Mouse (Mus musculus) midbrain, embryonic 14.5 days (tissue): ENCODE results near the gene Amn1. TPM values are rescaled to one million over a fixed set of nuclear protein-coding genes. Genes with fewer than 3 reads are reported as not detected.
"Not testable (repeated sequence)": the region's sequence is repeated elsewhere in the genome, so short reads cannot be mapped to it uniquely, and the experiment has no call there.

Source experiments
- ATAC-seq: fragments of 200-750 bp; cut with Nextera tagmentation; 2 replicates; pipeline ENCODE4 v1.8.0; 2017; ENCODE audit warnings: moderate number of reproducible peaks, moderate library complexity; ENCODE audit not compliant: low FRiP score, low TSS enrichment
- DNase-seq: peaks from one replicate; pipeline ENCODE4 v3.0.0-alpha.2; 2015
- H3K27ac ChIP-seq: fragments of 300-500 bp; sonication (generic); replicated peaks from 2 replicates; pipeline ENCODE4 v1.5.1; 2014; ENCODE audit warnings: mild to moderate bottlenecking, low read depth, low read length, moderate library complexity
- H3K27me3 ChIP-seq: fragments of 300-500 bp; sonication (generic); 2 replicates; pipeline ENCODE4 v1.6.1; 2014; ENCODE audit warnings: low read length, control low read depth, mixed read lengths; ENCODE audit not compliant: control insufficient read depth, insufficient read depth
- H3K36me3 ChIP-seq: fragments of 300-500 bp; sonication (generic); 2 replicates; pipeline ENCODE4 v1.6.1; 2014; ENCODE audit warnings: low read length, control low read depth; ENCODE audit not compliant: control insufficient read depth, insufficient read depth
- H3K4me1 ChIP-seq: fragments of 300-500 bp; sonication (generic); 2 replicates; pipeline ENCODE4 v1.6.1; 2014; ENCODE audit warnings: mild to moderate bottlenecking, antibody characterized with exemption, low read length, control low read depth; ENCODE audit not compliant: control insufficient read depth, insufficient read depth
- H3K4me2 ChIP-seq: fragments of 300-500 bp; sonication (generic); 2 replicates; pipeline ENCODE4 v1.6.1; 2014; ENCODE audit warnings: mild to moderate bottlenecking, low read length, moderate library complexity
- H3K4me3 ChIP-seq: fragments of 300-500 bp; sonication (generic); replicated peaks from 2 replicates; pipeline ENCODE4 v1.5.1; 2014; ENCODE audit warnings: low read depth, low read length
- H3K9ac ChIP-seq: fragments of 300-500 bp; sonication (generic); replicated peaks from 2 replicates; pipeline ENCODE4 v1.6.1; 2014; ENCODE audit warnings: mild to moderate bottlenecking, low read length, moderate library complexity
- H3K9me3 ChIP-seq: fragments of 300-500 bp; sonication (generic); 2 replicates; pipeline ENCODE4 v1.6.1; 2016; ENCODE audit warnings: low read length, control low read depth, mixed read lengths; ENCODE audit not compliant: control insufficient read depth
- WGBS: fragments of 180-500 bp; shearing (Covaris S2); extraction: QIAGEN DNeasy Blood & Tissue Kit; methylation state at CpG from one replicate; pipeline ENCODE4 v1.1.7; 2014; 5-methylcytosine and 5-hydroxymethylcytosine counted together
- polyA plus RNA-seq: library from polyadenylated mRNA; unstranded; fragments of >200 nt; fragmentation: Nextera tagmentation; extraction: Ambion mirVana; gene quantifications from 2 replicates; pipeline ENCODE4 v1.2.1, GENCODE M21; 2014

Amn1 gene
- polyA plus RNA-seq, 1 experiment from 2014 or later, result 115 TPM

- Histone ChIP-seq H3K9me3 (no peaks in the 10 kb centered on the region), H3K27ac (no peak overlapping the region), H3K4me2 (no peak overlapping the region), H3K27me3 (no peaks in the 10 kb centered on the region), H3K36me3 (peaks cover 48% of the 10 kb centered on the region), H3K9ac (no peak overlapping the region), H3K4me3 (no peak overlapping the region), H3K4me1 (no peaks in the 10 kb centered on the region)
- no peak for ATAC-seq
- DNase-seq, result no peak
- whole genome bisulfite sequencing, result 99% methylated on average over 2 of the region's 2 CpGs
Measured at GRCm38 (mm10) chr6:149168436-149168835, 20.1 kb downstream of the Amn1 start.

DNA sequence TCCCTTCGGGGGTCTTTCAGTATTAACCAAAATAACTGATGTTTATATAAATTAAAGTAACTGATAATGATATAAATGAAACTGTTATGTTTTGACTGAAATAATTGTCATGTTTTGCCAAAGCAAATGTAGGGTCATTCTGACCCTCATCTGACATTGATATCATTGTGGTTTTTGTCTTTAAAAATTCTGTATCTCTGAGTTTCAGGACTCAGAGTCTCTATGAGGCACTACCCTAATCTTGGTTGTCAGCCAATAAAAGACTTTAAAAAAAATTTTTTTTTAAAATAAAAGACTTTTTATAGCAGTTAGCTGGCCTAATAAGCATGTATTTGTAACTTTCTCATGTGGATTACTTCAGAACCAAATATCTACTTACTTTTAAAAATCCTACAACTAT is 20.8 kb downstream of the Amn1 start:
- WGBS, result 98% methylated on average over 1 of the region's 1 CpGs
- DNase-seq (no peak), ATAC-seq (no peak)
- H3K9ac ChIP-seq, result no peak overlapping the region
- H3K4me3 ChIP-seq, result no peak overlapping the region
- no peak overlapping the region for H3K4me2 ChIP-seq
- no peaks in the 10 kb centered on the region for H3K9me3 ChIP-seq
- H3K27me3 ChIP-seq, result no peaks in the 10 kb centered on the region
- H3K27ac ChIP-seq, result no peak overlapping the region
- no peaks in the 10 kb centered on the region for H3K4me1 ChIP-seq
- peaks cover 51% of the 10 kb centered on the region for H3K36me3 ChIP-seq

- H3K4me1 ChIP-seq, H3K4me3 ChIP-seq, ATAC-seq, H3K27ac ChIP-seq, H3K4me2 ChIP-seq, H3K9ac ChIP-seq, DNase-seq, H3K9me3 ChIP-seq, H3K27me3 ChIP-seq: not testable (repeated sequence)
- peaks cover 57% of the 10 kb centered on the region for H3K36me3 ChIP-seq
- WGBS, result 97% methylated on average over 3 of the region's 4 CpGs
Measured at GRCm38 (mm10) chr6:149167038-149167437, 21.5 kb downstream of the Amn1 start.

DNA sequence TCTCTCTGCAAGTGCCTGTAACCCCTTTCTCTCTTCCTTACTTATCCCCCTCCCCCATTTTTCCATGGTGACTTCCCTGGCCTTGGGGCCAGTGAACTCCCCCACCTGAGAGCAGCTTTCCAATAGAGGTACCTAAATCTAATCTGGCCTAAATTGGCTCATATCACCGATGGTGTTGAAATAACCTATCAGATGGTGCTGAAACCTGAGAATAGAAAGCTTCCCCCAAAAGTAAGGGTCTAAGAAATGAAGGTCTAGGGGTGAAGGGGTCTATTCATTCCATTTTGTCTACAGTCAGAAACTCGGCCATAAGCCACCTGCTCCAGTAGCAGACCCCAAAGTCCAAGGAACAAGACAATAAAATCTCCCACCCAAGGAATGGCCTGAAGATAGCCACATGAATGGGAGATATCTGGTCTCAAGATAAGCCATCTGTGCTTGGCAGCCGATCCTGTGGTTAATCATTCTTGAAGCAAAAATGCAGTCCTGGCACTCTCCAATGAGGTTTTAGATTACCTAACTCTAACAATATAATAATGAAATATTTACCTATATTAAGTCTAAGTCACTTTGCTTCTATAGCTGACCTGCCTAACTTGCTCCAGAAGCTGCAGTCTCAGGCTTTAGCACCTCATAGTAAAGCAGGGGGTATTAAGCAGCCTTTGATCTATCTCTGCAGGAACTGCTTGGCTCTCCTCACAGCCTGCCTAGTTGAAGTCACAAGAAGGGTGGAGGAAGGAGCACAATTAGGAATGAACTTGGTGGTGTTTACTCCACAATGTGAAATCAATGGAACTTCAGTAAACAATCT is 33.3 kb downstream of the Amn1 start:
- 86% methylated on average over 3 of the region's 3 CpGs for WGBS
- Histone ChIP-seq H3K27me3 (no peaks in the 10 kb centered on the region), H3K4me3 (no peak overlapping the region), H3K27ac (0 out of 2 replicates have a peak overlapping the region, but pooled peaks have one; percentile 10), H3K9me3 (no peaks in the 10 kb centered on the region), H3K4me1 (no peaks in the 10 kb centered on the region), H3K9ac (no peak overlapping the region), H3K36me3 (peaks cover 38% of the 10 kb centered on the region), H3K4me2 (no peak overlapping the region)
- DNase-seq (no peak), ATAC-seq (no peak)

GRCm38 (mm10) chr6:149154116-149155030 is 34.1 kb downstream of the Amn1 start:
- no peak; the same call in 1 of the 2 replicates for ATAC-seq

GRCm38 (mm10) chr6:149153473-149154115 is 34.9 kb downstream of the Amn1 start:
- H3K9ac ChIP-seq, result no peak overlapping the region
- H3K4me2 ChIP-seq, result no peak overlapping the region
- H3K4me1 ChIP-seq, result no peaks in the 10 kb centered on the region
- no peak overlapping the region for H3K27ac ChIP-seq
- no peaks in the 10 kb centered on the region for H3K27me3 ChIP-seq
- 50% methylated on average over 6 of the region's 6 CpGs for WGBS
- no peaks in the 10 kb centered on the region for H3K9me3 ChIP-seq
- ATAC-seq (no peak), DNase-seq (no peak)
- no peak overlapping the region for H3K4me3 ChIP-seq
- H3K36me3 ChIP-seq, result peaks cover 32% of the 10 kb centered on the region

More at GRCm38 (mm10) chr6:149154116-149155030, 34.1 kb downstream of the Amn1 start:
- no peaks in the 10 kb centered on the region for H3K27me3 ChIP-seq
- DNase-seq, result no peak
- no peak overlapping the region for H3K9ac ChIP-seq
- 0 out of 2 replicates have a peak overlapping the region, but pooled peaks have one; percentile 10 for H3K27ac ChIP-seq
- no peaks in the 10 kb centered on the region for H3K9me3 ChIP-seq
- WGBS, result 15% methylated on average over 8 of the region's 8 CpGs
- H3K4me2 ChIP-seq, result no peak overlapping the region
- peaks cover 40% of the 10 kb centered on the region for H3K36me3 ChIP-seq
- no peaks in the 10 kb centered on the region for H3K4me1 ChIP-seq
- H3K4me3 ChIP-seq, result no peak overlapping the region

GRCm38 (mm10) chr6:149152119-149152518 is 36.4 kb downstream of the Amn1 start:
- no peak overlapping the region for H3K4me2 ChIP-seq
- H3K36me3 ChIP-seq, result peaks cover 26% of the 10 kb centered on the region
- DNase-seq, result no peak
- H3K9me3 ChIP-seq, result no peaks in the 10 kb centered on the region
- H3K4me3 ChIP-seq, result no peak overlapping the region
- no peaks in the 10 kb centered on the region for H3K4me1 ChIP-seq
- H3K27ac ChIP-seq, result no peak overlapping the region
- ATAC-seq, result no peak
- WGBS, result 94% methylated on average over 2 of the region's 2 CpGs
- no peak overlapping the region for H3K9ac ChIP-seq
- H3K27me3 ChIP-seq, result no peaks in the 10 kb centered on the region

DNA sequence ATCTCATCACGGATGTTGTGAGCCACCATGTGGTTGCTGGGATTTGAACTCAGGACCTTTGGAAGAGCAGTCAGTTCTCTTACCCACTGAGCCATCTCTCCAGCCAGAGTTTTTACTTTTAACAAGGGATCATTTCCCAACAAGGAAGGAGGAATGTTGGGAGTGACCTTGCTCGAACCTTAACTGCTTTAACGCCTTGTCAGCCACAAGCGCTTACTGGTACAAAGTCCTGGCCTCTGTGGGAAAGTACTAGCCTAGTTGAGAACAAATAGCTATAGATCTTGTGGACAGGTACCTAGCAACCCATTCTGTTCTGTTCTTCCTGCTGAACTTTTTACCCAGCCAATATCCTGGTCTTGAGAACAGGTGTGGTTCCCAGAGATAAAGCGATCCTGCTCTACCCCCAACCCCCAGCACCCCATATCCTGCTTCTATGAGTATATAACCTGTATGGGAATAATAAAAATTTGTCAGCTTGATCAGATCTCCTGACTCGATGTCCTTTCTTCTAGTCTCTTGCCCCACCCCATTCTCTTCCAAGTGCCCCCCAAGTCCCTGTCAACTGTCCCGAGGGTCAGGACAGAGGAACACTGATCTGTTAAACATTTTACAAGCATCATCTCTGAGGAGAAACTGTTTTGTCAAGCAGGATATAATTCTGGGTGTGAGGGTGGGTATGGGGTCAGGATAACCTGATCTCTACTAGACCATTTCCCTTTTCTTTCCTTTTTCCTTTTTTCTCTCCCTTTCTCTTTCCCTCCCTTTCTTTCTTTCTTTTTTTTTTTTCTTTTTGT is 39.9 kb downstream of the Amn1 start:
- H3K27me3 ChIP-seq, result no peaks in the 10 kb centered on the region
- H3K4me3 ChIP-seq, result no peak overlapping the region
- DNase-seq (no peak), ATAC-seq (no peak)
- H3K9ac ChIP-seq, result no peak overlapping the region
- H3K4me2 ChIP-seq, result no peak overlapping the region
- no peak overlapping the region for H3K27ac ChIP-seq
- H3K36me3 ChIP-seq, result peaks cover 11% of the 10 kb centered on the region; the same call in 1 of the 2 replicates
- WGBS, result 93% methylated on average over 7 of the region's 7 CpGs
- H3K9me3 ChIP-seq, result no peaks in the 10 kb centered on the region
- no peaks in the 10 kb centered on the region for H3K4me1 ChIP-seq
